ENCODE assay signal across 8 mouse cellular contexts in the genomic region with DNA sequence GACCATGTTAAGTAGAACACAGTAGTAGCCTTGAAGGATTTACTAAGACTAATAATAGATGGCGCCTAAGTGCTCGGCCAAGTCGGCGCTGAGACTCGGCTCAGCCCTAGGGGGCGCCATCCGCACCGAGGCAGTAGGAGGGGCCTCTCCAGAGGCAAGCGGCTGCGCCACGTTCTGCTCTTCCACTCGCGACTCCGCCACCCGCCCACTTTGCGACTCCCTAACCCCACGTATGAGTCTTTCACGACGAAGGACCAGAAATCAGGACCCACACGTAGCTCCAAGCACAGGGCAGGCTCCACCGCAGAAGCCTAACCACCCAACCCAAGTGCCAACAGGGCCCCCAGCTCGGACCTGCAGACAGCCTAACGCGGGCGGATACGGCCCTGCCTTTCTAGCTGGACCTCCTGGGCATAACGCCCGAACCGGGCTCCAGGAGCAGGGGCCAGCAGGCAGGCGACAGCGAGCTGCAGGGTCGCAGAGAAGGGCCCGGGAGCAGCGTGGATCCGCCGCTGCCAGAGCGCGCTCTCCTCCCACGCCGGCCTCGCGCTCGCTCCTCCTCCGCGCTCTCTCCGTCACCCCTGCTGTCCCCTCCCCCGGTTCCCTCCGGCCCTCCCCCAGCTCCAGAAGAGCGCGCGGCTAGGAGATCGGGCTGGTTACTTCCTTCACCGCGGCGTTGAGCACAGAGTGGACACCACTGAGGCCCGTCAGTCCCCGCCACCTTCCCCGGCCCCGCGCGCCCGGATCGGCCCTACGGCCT. TPM values are rescaled to one million over a fixed set of nuclear protein-coding genes. Genes with fewer than 3 reads are reported as not detected.
DNase-seq lines count a peak whose midpoint lies in the region; ATAC-seq and TF ChIP-seq lines count a peak whose summit lies in the region.

A gene (plus strand): TSS at position 274 of the 760 bp plus-strand sequence.

- peak within 1 kb of the TSS; percentile 96 for H3K27ac ChIP-seq in hindbrain, embryonic 10.5 days
- peak within 1 kb of the TSS; percentile 99 for H3K27ac ChIP-seq in lung, postnatal 0 days (ENCODE audit: low read length)

- peak; percentile 94 for TF ChIP-seq CTCF in lung, postnatal 0 days (IDR thresholded peaks at IDR 0.05)

- H3K4me2 ChIP-seq in lung, postnatal 0 days (replicated peaks; ENCODE audit: low read depth, low read length), result peak within 1 kb of the TSS; percentile 91

- H3K9ac ChIP-seq in lung, postnatal 0 days (replicated peaks; ENCODE audit: low read depth), result peak within 1 kb of the TSS; percentile 100

- WGBS in hindbrain, embryonic 10.5 days, result under 1% methylated on average over 64 of the region's 64 CpGs
- WGBS in lung, postnatal 0 days, result 2% methylated on average over 48 of the region's 64 CpGs

- peak; percentile 38; the same call in 1 of the 2 replicates for TF ChIP-seq EP300 in lung, postnatal 0 days (IDR thresholded peaks at IDR 0.05)

- H3K4me1 ChIP-seq in hindbrain, embryonic 10.5 days (replicated peaks), result peaks cover 31% of the 10 kb centered on the region
- peaks cover 23% of the 10 kb centered on the region; the same call in 1 of the 2 replicates for H3K4me1 ChIP-seq in lung, postnatal 0 days (ENCODE audit: insufficient read depth, low read depth, low read length)

- no peaks in the 10 kb centered on the region for H3K27me3 ChIP-seq in hindbrain, embryonic 10.5 days (ENCODE audit: insufficient read depth, poor library complexity, severe bottlenecking)
- no peaks in the 10 kb centered on the region for H3K27me3 ChIP-seq in lung, postnatal 0 days (replicated peaks; ENCODE audit: insufficient read depth, low read length)

- peaks cover 7% of the 10 kb centered on the region for H3K36me3 ChIP-seq in hindbrain, embryonic 10.5 days
- 0 out of 2 replicates have a peak, but pooled peaks cover 11% of the 10 kb centered on the region for H3K36me3 ChIP-seq in lung, postnatal 0 days (ENCODE audit: insufficient read depth, low read length)

- H3K4me3 ChIP-seq in hindbrain, embryonic 10.5 days, result peak within 1 kb of the TSS; percentile 82
- peak within 1 kb of the TSS; percentile 99 for H3K4me3 ChIP-seq in lung, postnatal 0 days (ENCODE audit: low read depth, low read length)

- H3K9me3 ChIP-seq in hindbrain, embryonic 10.5 days, result no peaks in the 10 kb centered on the region
- H3K9me3 ChIP-seq in lung, postnatal 0 days (ENCODE audit: low read length), result no peaks in the 10 kb centered on the region

- peak; percentile 77 for ATAC-seq in frontal cortex, adult (ENCODE audit: low TSS enrichment)
- ATAC-seq in lung, postnatal 0 days, result peak; percentile 94

- peak; percentile 64 for DNase-seq in MEL-GATA-1-ER (ENCODE audit: extremely low read depth, low read depth)
- DNase-seq in cerebellum, adult 8-10 months, result peak; percentile 92
- peak; percentile 89 for DNase-seq in hindbrain, embryonic 10.5 days (ENCODE audit: low spot score)
- DNase-seq in layer of hippocampus, adult 9-11 months, result peak; percentile 91
- DNase-seq in lung, postnatal 0 days (ENCODE audit: low spot score), result peak; percentile 97
- peak; percentile 84 for DNase-seq in ovary, postnatal 14 days (ENCODE audit: low spot score)
- DNase-seq in thymus, postnatal 14 days, result peak; percentile 94

RNA-seq across cellular contexts. Expression of the gene that starts here (rescaled TPM):
- polyA plus RNA-seq in hindbrain, embryonic 10.5 days (2016; fragmentation: Nextera tagmentation; extraction: Ambion mirVana), result 19.6 and 23.9 TPM in 2 replicates
- polyA plus RNA-seq in lung, postnatal 0 days (2015; fragmentation: Nextera tagmentation; extraction: Ambion mirVana), result 71.2 and 75.5 TPM in 2 replicates

Comparison
In these comparisons a context has a peak if more than half of its experiments do, and no peak if none do; other contexts are left out.
1. Peak in every context shown above with its lines: DNase-seq, ATAC-seq, H3K4me3 ChIP-seq and H3K27ac ChIP-seq.